Mouse (Mus musculus) kidney, adult 2 months (tissue): ENCODE measurements around the gene Cog6.

Source experiments
- CTCF ChIP-seq: fragments of 200-500 bp; conservative IDR thresholded peaks from 2 replicates; pipeline ENCODE4 v1.5.1; 2011; ENCODE audit warnings: low read depth, mild to moderate bottlenecking, control low read depth, low read length, moderate library complexity, mixed read lengths; ENCODE audit not compliant: insufficient read depth, insufficient read length
- POLR2A ChIP-seq: fragments of 200-500 bp; IDR thresholded peaks from one replicate; pipeline ENCODE4 v1.6.1; 2011; ENCODE audit warnings: low read depth, low read length, control low read depth

DNA sequence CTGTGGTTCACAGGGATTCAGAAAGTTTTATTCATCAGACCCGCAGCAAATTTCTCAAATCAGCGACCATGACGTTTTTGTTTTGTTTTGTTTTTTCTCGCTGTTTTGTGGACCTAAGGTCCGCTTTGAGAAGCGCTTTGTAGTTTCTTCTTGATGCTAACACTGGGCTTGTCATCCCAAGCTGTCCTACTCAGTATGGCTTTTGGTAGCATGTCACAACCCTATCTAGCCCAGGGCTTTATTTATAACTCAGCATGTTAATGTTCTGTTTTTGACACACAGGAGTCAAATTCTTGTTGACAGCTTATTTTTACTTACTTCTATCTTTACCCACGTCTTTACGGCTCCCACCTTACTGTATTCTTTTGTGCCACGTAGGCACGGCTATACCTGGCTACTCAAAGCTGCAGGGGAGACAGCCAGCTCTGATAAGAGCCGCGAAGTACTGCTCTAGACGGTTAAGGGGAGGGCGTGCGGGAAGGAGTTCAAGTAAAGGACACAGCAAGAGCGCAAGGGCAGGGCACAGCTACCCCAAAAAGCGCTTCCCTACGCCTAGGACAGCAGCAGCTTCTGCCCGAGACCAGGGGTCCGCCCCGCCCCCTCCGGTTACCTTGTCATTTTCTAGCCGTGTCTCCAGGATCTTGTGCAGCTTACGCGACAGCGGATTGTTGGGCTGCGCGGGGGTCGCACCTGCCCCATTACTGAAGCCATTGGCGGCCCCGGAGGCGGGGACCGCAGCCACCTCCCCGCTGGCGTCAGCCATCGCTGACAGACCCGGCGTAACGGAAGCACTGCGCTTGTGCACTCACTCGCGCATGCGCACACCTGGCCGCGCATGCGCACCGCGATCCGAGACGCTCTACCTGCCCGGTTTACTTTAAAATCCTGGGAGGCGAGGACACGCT, at the start of gene Cog6:
- peak; percentile 90 for TF ChIP-seq POLR2A
- no peak for TF ChIP-seq CTCF
